Mouse (Mus musculus): ENCODE measurements around the gene Bmp7. TPM values are rescaled to one million over a fixed set of nuclear protein-coding genes. Genes with fewer than 3 reads are reported as not detected.

Gene Bmp7
- polyA plus RNA-seq, 1 experiment from 2014 or later: 12.3 TPM

- ATAC-seq: no peak
- in situ Hi-C loops (cut with MboI; ENCODE audit: low pct_unique_long_range_greater_than_20kb): no loop called here
- no peak for TF ChIP-seq CTCF (IDR thresholded peaks at IDR 0.05)
Measured at GRCm38 (mm10) chr2:172905057-172905456, 35.1 kb downstream of the Bmp7 start.

GRCm38 (mm10) chr2:172904614-172905013 is 35.5 kb downstream of the Bmp7 start:
- no peaks in the 10 kb centered on the region for H3K27me3 ChIP-seq
- CTCF ChIA-PET: no interaction called here
- no peak for ATAC-seq
- in situ Hi-C loops (cut with MboI; ENCODE audit: low pct_unique_long_range_greater_than_20kb): no loop called here
- TF ChIP-seq CTCF (IDR thresholded peaks at IDR 0.05): no peak
- POLR2A ChIA-PET: no interaction called here
- DNase-seq (ENCODE audit: low read depth, low spot score): no peak

More at GRCm38 (mm10) chr2:172905057-172905456, 35.1 kb downstream of the Bmp7 start:
- no peaks in the 10 kb centered on the region for H3K27me3 ChIP-seq
- ChIA-PET CTCF (no interaction called here), POLR2A (no interaction called here)
- DNase-seq (ENCODE audit: low read depth, low spot score): no peak

GRCm38 (mm10) chr2:172903523-172903922 is 36.6 kb downstream of the Bmp7 start:
- DNase-seq (ENCODE audit: low read depth, low spot score) (no peak), ATAC-seq (no peak)
- in situ Hi-C loops (cut with MboI; ENCODE audit: low pct_unique_long_range_greater_than_20kb): no loop called here
- TF ChIP-seq CTCF (IDR thresholded peaks at IDR 0.05): no peak
- POLR2A ChIA-PET: no interaction called here
- no peaks in the 10 kb centered on the region for H3K27me3 ChIP-seq
- CTCF ChIA-PET: no interaction called here

GRCm38 (mm10) chr2:172900954-172901701 is 39.0 kb downstream of the Bmp7 start:
- in situ Hi-C loops (cut with MboI; ENCODE audit: low pct_unique_long_range_greater_than_20kb): no loop called here
- no peaks in the 10 kb centered on the region for H3K27me3 ChIP-seq
- no peak for TF ChIP-seq CTCF (IDR thresholded peaks at IDR 0.05)
- no peak for ATAC-seq
- ChIA-PET POLR2A (no interaction called here), CTCF (no interaction called here)
- DNase-seq (ENCODE audit: low read depth, low spot score): no peak

GRCm38 (mm10) chr2:172889756-172890443 is 50.2 kb downstream of the Bmp7 start:
- DNase-seq (ENCODE audit: low read depth, low spot score) (no peak), ATAC-seq (no peak)
- in situ Hi-C loops (cut with MboI; ENCODE audit: low pct_unique_long_range_greater_than_20kb): no loop called here
- CTCF ChIA-PET: no interaction called here
- no peaks in the 10 kb centered on the region for H3K27me3 ChIP-seq
- TF ChIP-seq CTCF (IDR thresholded peaks at IDR 0.05): no peak
- POLR2A ChIA-PET: no interaction called here

- H3K27me3 ChIP-seq: no peaks in the 10 kb centered on the region
- in situ Hi-C loops (cut with MboI; ENCODE audit: low pct_unique_long_range_greater_than_20kb): no loop called here
- ATAC-seq (no peak), DNase-seq (ENCODE audit: low read depth, low spot score) (no peak)
- no peak for TF ChIP-seq CTCF (IDR thresholded peaks at IDR 0.05)
- ChIA-PET CTCF (no interaction called here), POLR2A (no interaction called here)
Measured at GRCm38 (mm10) chr2:172889222-172889621, 50.9 kb downstream of the Bmp7 start.

GRCm38 (mm10) chr2:172888147-172888546 is 52.0 kb downstream of the Bmp7 start:
- ATAC-seq (no peak), DNase-seq (ENCODE audit: low read depth, low spot score) (no peak)
- TF ChIP-seq CTCF (IDR thresholded peaks at IDR 0.05): no peak
- ChIA-PET CTCF (no interaction called here), POLR2A (no interaction called here)
- H3K27me3 ChIP-seq: no peaks in the 10 kb centered on the region
- in situ Hi-C loops (cut with MboI; ENCODE audit: low pct_unique_long_range_greater_than_20kb): no loop called here

GRCm38 (mm10) chr2:172885861-172886260 is 54.3 kb downstream of the Bmp7 start:
- in situ Hi-C loops (cut with MboI; ENCODE audit: low pct_unique_long_range_greater_than_20kb): no loop called here
- DNase-seq (ENCODE audit: low read depth, low spot score) (no peak), ATAC-seq (no peak)
- ChIA-PET CTCF (no interaction called here), POLR2A (no interaction called here)
- H3K27me3 ChIP-seq: no peaks in the 10 kb centered on the region
- no peak for TF ChIP-seq CTCF (IDR thresholded peaks at IDR 0.05)

GRCm38 (mm10) chr2:172884584-172884983 is 55.5 kb downstream of the Bmp7 start:
- CTCF ChIA-PET: no interaction called here
- no peaks in the 10 kb centered on the region for H3K27me3 ChIP-seq
- DNase-seq (ENCODE audit: low read depth, low spot score) (no peak), ATAC-seq (no peak)
- in situ Hi-C loops (cut with MboI; ENCODE audit: low pct_unique_long_range_greater_than_20kb): no loop called here
- TF ChIP-seq CTCF (IDR thresholded peaks at IDR 0.05): no peak
- POLR2A ChIA-PET: no interaction called here

- ChIA-PET POLR2A (no interaction called here), CTCF (no interaction called here)
- no peak for TF ChIP-seq CTCF (IDR thresholded peaks at IDR 0.05)
- DNase-seq (ENCODE audit: low read depth, low spot score) (no peak), ATAC-seq (no peak)
- H3K27me3 ChIP-seq: no peaks in the 10 kb centered on the region
- in situ Hi-C loops (cut with MboI; ENCODE audit: low pct_unique_long_range_greater_than_20kb): no loop called here
Measured at GRCm38 (mm10) chr2:172875201-172875600, 64.9 kb downstream of the Bmp7 start.

- ATAC-seq: no peak
- in situ Hi-C loops (cut with MboI; ENCODE audit: low pct_unique_long_range_greater_than_20kb): no loop called here
- no peak for TF ChIP-seq CTCF (IDR thresholded peaks at IDR 0.05)
- ChIA-PET CTCF (no interaction called here), POLR2A (no interaction called here)
- H3K27me3 ChIP-seq: no peaks in the 10 kb centered on the region
- DNase-seq (ENCODE audit: low read depth, low spot score): no peak
Measured at GRCm38 (mm10) chr2:172866356-172866755, 73.8 kb downstream of the Bmp7 start.

Data from Patski (cell line).